Mouse (Mus musculus): ENCODE measurements around the gene Snx32. TPM values are rescaled to one million over a fixed set of nuclear protein-coding genes. Genes with fewer than 3 reads are reported as not detected.

The Snx32 gene
- 70.4 and 73.6 TPM in 2 replicates for polyA plus RNA-seq (2015; fragmentation: Nextera tagmentation; extraction: Ambion mirVana)

- 2% methylated on average over 47 of the region's 47 CpGs for WGBS
- no peaks in the 10 kb centered on the region for H3K9me3 ChIP-seq
- H3K4me2 ChIP-seq (replicated peaks): peak within 1 kb of the TSS; percentile 79
- no peaks in the 10 kb centered on the region for H3K27me3 ChIP-seq
- H3K36me3 ChIP-seq: no peaks in the 10 kb centered on the region
- H3K27ac ChIP-seq: peak within 1 kb of the TSS; percentile 77
- H3K4me3 ChIP-seq (replicated peaks): peak within 1 kb of the TSS; percentile 54
- H3K4me1 ChIP-seq (replicated peaks): peaks cover 26% of the 10 kb centered on the region
- ATAC-seq: peak; percentile 100
- H3K9ac ChIP-seq (replicated peaks): peak within 1 kb of the TSS; percentile 66
Observed at GRCm38 (mm10) chr19:5510031-5511026, at the start of gene Snx32. Gene Snx32, minus strand, starts transcription at chr19:5510538.

- Histone ChIP-seq H3K9ac (replicated peaks) (peak overlapping the region; percentile 50; the same call in 1 of the 2 replicates), H3K4me2 (replicated peaks) (peak overlapping the region; percentile 55), H3K4me1 (replicated peaks) (peaks cover 17% of the 10 kb centered on the region), H3K27ac (no peak overlapping the region), H3K9me3 (no peaks in the 10 kb centered on the region), H3K4me3 (replicated peaks) (peak overlapping the region; percentile 34), H3K27me3 (peaks cover 96% of the 10 kb centered on the region), H3K36me3 (no peaks in the 10 kb centered on the region)
- no peak for ATAC-seq
- 1% methylated on average over 69 of the region's 69 CpGs for WGBS
Observed at GRCm38 (mm10) chr19:5559631-5560456, 49.5 kb upstream of the Snx32 start.

DNA sequence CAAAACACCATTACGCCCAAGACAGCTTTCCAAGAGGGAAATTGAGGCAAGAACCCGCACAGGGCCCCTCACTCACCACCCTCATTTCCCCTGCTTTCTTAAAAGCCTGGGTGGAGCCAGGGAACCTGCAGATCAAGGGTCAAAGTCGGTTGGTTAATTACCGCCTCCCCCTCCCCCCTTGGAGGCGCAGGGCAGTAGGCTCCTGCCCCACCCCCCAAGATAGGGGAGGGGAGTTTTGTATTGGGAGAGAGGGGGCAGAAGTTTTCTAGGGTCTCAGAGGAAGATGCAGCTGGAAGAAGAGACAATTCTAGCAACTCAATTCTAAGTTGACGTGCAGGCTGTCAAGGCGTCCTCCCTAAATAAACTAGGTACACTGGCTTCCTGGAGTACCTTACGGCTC, 48.9 kb upstream of the Snx32 start:
- no peak overlapping the region for H3K4me2 ChIP-seq (replicated peaks)
- no peak overlapping the region for H3K9ac ChIP-seq (replicated peaks)
- peaks cover 17% of the 10 kb centered on the region for H3K4me1 ChIP-seq (replicated peaks)
- H3K36me3 ChIP-seq: no peaks in the 10 kb centered on the region
- no peaks in the 10 kb centered on the region for H3K9me3 ChIP-seq
- H3K27ac ChIP-seq: no peak overlapping the region
- no peak overlapping the region for H3K4me3 ChIP-seq (replicated peaks)
- ATAC-seq: no peak
- 10% methylated on average over 8 of the region's 8 CpGs for WGBS
- H3K27me3 ChIP-seq: peaks cover 90% of the 10 kb centered on the region

- Histone ChIP-seq H3K36me3 (no peaks in the 10 kb centered on the region), H3K9me3 (no peaks in the 10 kb centered on the region), H3K4me2 (replicated peaks) (no peak overlapping the region), H3K27ac (no peak overlapping the region), H3K27me3 (peaks cover 86% of the 10 kb centered on the region), H3K4me1 (replicated peaks) (peaks cover 17% of the 10 kb centered on the region), H3K9ac (replicated peaks) (no peak overlapping the region), H3K4me3 (replicated peaks) (no peak overlapping the region)
- no peak for ATAC-seq
- 58% methylated on average over 8 of the region's 8 CpGs for WGBS
Observed at GRCm38 (mm10) chr19:5558770-5559169, 48.4 kb upstream of the Snx32 start.

DNA sequence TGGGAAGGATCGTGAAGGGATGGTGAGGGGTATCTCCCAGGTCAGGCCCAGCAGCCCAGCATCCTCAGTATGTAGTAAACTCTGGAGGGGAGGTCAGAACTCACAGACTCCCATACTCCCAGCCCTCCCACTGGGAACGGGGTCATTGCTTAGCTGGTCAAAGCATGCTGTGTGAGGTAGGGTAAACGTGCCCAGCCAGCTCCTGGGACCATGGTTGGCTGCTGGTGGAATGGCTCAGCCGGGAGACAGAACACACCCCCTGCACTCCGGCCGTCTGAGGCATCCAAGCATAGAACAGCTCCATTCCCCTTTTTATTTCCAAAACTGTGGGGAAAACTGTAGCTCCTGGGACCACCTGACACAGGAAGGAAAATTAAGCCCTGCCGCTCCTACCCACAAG, 47.8 kb upstream of the Snx32 start:
- Histone ChIP-seq H3K9ac (replicated peaks) (no peak overlapping the region), H3K4me3 (replicated peaks) (no peak overlapping the region), H3K4me1 (replicated peaks) (peaks cover 17% of the 10 kb centered on the region), H3K27ac (no peak overlapping the region), H3K36me3 (no peaks in the 10 kb centered on the region), H3K4me2 (replicated peaks) (no peak overlapping the region), H3K9me3 (no peaks in the 10 kb centered on the region), H3K27me3 (peaks cover 80% of the 10 kb centered on the region)
- WGBS: 36% methylated on average over 7 of the region's 7 CpGs
- no peak for ATAC-seq

DNA sequence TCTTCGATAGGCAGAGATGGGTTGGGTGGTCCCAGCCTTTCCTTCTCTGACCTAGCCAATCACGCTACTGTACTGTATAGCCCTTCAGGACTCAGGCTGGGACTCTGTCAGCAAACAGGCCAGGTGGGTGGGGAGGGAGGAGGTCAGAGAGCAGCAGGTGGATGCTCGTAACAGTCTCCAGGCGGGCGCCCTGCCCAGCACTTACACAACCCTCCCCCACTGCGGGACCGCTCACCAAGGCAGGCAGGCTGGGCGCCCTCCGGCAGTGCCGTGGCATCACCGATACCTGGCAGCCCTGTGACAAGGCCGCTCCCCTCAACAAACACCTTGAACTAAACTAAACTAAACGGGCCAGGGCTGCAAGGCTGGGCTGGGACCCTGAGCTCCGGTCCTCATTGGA, 43.9 kb upstream of the Snx32 start:
- no peak overlapping the region for H3K27ac ChIP-seq
- no peak for ATAC-seq
- H3K27me3 ChIP-seq: peaks cover 40% of the 10 kb centered on the region
- H3K9ac ChIP-seq (replicated peaks): no peak overlapping the region
- H3K36me3 ChIP-seq: no peaks in the 10 kb centered on the region
- no peak overlapping the region for H3K4me2 ChIP-seq (replicated peaks)
- H3K9me3 ChIP-seq: no peaks in the 10 kb centered on the region
- 80% methylated on average over 14 of the region's 14 CpGs for WGBS
- no peak overlapping the region for H3K4me3 ChIP-seq (replicated peaks)
- no peaks in the 10 kb centered on the region for H3K4me1 ChIP-seq (replicated peaks)

DNA sequence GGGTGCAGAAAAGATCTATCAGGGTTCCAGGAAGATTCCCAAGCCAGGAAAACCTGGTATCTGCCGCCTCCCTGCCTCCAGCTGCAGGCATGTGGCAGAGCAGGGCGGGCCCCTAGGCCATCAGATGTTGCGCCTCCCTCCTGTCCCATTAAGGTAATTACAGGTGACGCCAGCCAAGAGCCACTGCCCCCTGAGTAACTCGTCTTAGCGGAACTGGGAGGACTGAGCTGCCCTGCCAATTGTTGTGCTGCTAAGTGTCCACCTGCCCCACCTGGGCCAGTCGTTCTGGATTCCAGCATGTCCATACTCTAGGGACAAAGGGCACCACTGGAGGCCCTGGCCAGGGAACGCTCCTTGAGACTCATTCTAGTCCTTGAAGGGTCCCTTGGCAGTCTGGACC, 43.5 kb upstream of the Snx32 start:
- H3K27me3 ChIP-seq: peaks cover 36% of the 10 kb centered on the region

DNA sequence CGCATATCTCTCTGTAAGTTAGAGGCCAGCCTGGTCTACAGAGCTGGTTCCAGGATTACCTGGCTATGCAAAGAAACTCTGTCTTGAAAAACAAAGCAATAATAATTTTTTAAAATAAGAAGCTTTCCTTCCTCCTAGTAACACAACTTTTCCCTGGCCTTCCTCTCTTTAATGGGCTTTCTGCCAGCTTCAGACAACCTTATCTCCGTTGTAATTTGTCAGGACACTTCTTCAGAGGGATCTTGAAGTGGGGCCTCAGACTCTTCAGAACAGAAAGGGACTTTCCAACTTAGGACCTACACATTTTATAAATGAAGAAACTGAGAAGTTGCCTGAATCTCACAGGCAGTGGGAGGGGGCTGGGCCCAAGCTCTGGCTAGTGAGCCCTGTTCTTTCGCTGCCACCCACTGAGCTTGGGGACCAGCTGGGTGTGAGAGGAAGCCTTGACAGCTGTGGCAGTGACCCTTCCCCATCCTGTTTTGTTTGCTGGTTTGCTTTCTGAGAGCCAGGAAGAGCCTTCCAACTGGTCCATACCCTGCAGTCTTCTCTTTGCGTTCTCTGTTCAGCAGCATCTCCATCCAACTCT, 37.2 kb upstream of the Snx32 start:
- no peak overlapping the region for H3K9ac ChIP-seq (replicated peaks)
- H3K4me2 ChIP-seq (replicated peaks): no peak overlapping the region
- ATAC-seq: no peak
- 82% methylated on average over 4 of the region's 4 CpGs for WGBS
- no peaks in the 10 kb centered on the region for H3K27me3 ChIP-seq
- no peak overlapping the region for H3K27ac ChIP-seq
- H3K4me3 ChIP-seq (replicated peaks): no peak overlapping the region
- H3K9me3 ChIP-seq: no peaks in the 10 kb centered on the region
- H3K36me3 ChIP-seq: no peaks in the 10 kb centered on the region
- H3K4me1 ChIP-seq (replicated peaks): no peaks in the 10 kb centered on the region

More for the DNA sequence above, 43.5 kb upstream of the Snx32 start:
- no peak overlapping the region for H3K4me3 ChIP-seq (replicated peaks)
- H3K9ac ChIP-seq (replicated peaks): no peak overlapping the region
- H3K27ac ChIP-seq: no peak overlapping the region
- ATAC-seq: no peak
- H3K9me3 ChIP-seq: no peaks in the 10 kb centered on the region
- WGBS: 71% methylated on average over 8 of the region's 8 CpGs
- no peak overlapping the region for H3K4me2 ChIP-seq (replicated peaks)
- no peaks in the 10 kb centered on the region for H3K36me3 ChIP-seq
- H3K4me1 ChIP-seq (replicated peaks): no peaks in the 10 kb centered on the region

GRCm38 (mm10) chr19:5544031-5544430, 33.7 kb upstream of the Snx32 start:
- ATAC-seq: no peak
- Histone ChIP-seq H3K9ac (replicated peaks) (no peak overlapping the region), H3K4me1 (replicated peaks) (no peaks in the 10 kb centered on the region), H3K4me3 (replicated peaks) (no peak overlapping the region), H3K36me3 (no peaks in the 10 kb centered on the region), H3K9me3 (no peaks in the 10 kb centered on the region), H3K27me3 (no peaks in the 10 kb centered on the region), H3K27ac (no peak overlapping the region), H3K4me2 (replicated peaks) (no peak overlapping the region)
- WGBS: 61% methylated on average over 11 of the region's 11 CpGs

DNA sequence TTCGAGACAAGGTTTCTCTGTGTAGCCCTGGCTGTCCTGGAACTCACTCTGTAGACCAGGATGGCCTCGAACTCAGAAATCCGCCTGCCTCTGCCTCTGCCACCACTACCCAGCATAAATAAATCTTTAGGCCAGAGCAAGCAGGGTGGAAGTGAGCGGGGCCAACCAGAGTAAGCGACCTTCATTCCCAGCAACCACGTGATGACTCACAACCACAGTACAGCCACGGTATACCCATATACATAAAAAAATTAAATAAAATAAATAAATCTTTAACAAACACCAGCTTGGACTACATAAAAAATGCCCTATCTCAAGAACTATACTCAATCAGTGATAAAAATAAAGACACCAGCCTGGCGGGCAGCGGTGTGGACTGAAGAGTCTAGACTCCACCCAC, 33.0 kb upstream of the Snx32 start:
- Histone ChIP-seq H3K9me3 (no peaks in the 10 kb centered on the region), H3K36me3 (no peaks in the 10 kb centered on the region), H3K27me3 (no peaks in the 10 kb centered on the region), H3K9ac (replicated peaks) (no peak overlapping the region), H3K27ac (no peak overlapping the region), H3K4me3 (replicated peaks) (no peak overlapping the region), H3K4me2 (replicated peaks) (no peak overlapping the region), H3K4me1 (replicated peaks) (no peaks in the 10 kb centered on the region)
- no peak for ATAC-seq
- 92% methylated on average over 9 of the region's 9 CpGs for WGBS

DNA sequence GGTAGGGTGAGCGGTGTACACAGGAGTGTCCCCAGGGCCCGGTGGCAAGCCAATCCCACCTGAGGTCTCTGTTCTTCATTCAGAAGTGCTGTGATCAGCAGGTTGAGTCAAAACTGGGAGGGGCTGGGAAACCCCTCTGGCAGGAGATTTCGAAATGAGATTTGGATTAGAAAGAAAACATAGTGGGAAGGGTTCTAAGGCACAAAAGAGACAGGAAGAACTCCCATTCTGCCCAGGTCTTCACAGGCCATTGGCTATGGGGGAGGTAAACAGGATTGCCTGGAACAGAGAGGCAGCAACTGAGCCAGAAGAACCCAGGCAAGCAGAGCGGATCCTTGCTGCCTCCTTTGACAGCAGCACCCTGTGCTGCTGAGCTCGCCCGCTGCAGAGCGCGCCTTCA, 28.4 kb upstream of the Snx32 start:
- no peak overlapping the region for H3K4me3 ChIP-seq (replicated peaks)
- WGBS: 66% methylated on average over 8 of the region's 8 CpGs
- no peak overlapping the region for H3K27ac ChIP-seq
- H3K4me1 ChIP-seq (replicated peaks): no peaks in the 10 kb centered on the region
- H3K27me3 ChIP-seq: no peaks in the 10 kb centered on the region
- ATAC-seq: no peak
- no peaks in the 10 kb centered on the region for H3K36me3 ChIP-seq
- no peaks in the 10 kb centered on the region for H3K9me3 ChIP-seq
- no peak overlapping the region for H3K4me2 ChIP-seq (replicated peaks)
- no peak overlapping the region for H3K9ac ChIP-seq (replicated peaks)

DNA sequence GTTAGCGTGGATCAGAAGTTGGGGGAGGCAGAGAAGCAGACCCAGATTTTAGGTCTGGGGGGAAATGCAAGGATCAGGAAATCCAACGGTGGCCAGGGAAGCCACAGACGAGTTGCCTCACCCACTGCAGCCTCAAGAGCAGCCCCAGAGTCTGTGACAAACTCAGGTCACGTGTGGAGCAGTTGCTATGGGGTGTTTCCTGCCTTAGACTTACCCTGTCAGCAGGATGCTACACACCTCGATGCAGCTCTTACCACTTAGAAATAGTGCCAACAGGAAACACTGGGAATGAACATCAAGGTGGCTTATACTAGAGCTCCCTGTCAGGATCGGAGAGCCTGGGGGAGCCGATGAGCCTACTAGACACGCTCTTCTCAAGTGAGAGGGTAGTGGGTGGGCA, 22.2 kb upstream of the Snx32 start:
- 80% methylated on average over 8 of the region's 8 CpGs for WGBS
- no peak overlapping the region for H3K27ac ChIP-seq
- peaks cover 19% of the 10 kb centered on the region for H3K4me1 ChIP-seq (replicated peaks)
- H3K36me3 ChIP-seq: no peaks in the 10 kb centered on the region
- no peak overlapping the region for H3K4me3 ChIP-seq (replicated peaks)
- ATAC-seq: no peak
- H3K27me3 ChIP-seq: peaks cover 12% of the 10 kb centered on the region; the same call in 1 of the 2 replicates
- H3K9ac ChIP-seq (replicated peaks): no peak overlapping the region
- no peaks in the 10 kb centered on the region for H3K9me3 ChIP-seq
- no peak overlapping the region for H3K4me2 ChIP-seq (replicated peaks)

All from midbrain, embryonic 13.5 days (tissue).